Mouse (Mus musculus) large intestine, adult 2 months (tissue): ENCODE results near the gene Spin1. TPM values are rescaled to one million over a fixed set of nuclear protein-coding genes. Genes with fewer than 3 reads are reported as not detected.
"Not testable (repeated sequence)": the region's sequence is repeated elsewhere in the genome, so short reads cannot be mapped to it uniquely, and the experiment has no call there.

Source experiments
- DNase-seq: peaks from one replicate; pipeline ENCODE4 v3.0.0-alpha.2; 2012; ENCODE audit warnings: low read depth, low spot score
- WGBS: fragments of 180-500 bp; shearing (Covaris S2); methylation state at CpG from one replicate; pipeline ENCODE4 v1.1.7; 2018; 5-methylcytosine and 5-hydroxymethylcytosine counted together
- polyA plus RNA-seq: library from polyadenylated mRNA; depleted of rRNA; stranded (reverse); fragments of >200 nt; gene quantifications from 2 replicates; pipeline ENCODE4 v1.2.3, GENCODE M21; 2012; rRNA removed

Gene Spin1
- 17.6 and 20.2 TPM in 2 replicates for polyA plus RNA-seq

- DNase-seq, result peak; percentile 59
- under 1% methylated on average over 79 of the region's 85 CpGs for WGBS
Observed at GRCm38 (mm10) chr13:51100233-51101015, at the start of gene Spin1. Spin1 (plus strand) TSS chr13:51100880.

GRCm38 (mm10) chr13:51051016-51051415 is 49.7 kb upstream of the Spin1 start:
- DNase-seq, result no peak
- WGBS, result 84% methylated on average over 4 of the region's 4 CpGs

- 55% methylated on average over 3 of the region's 3 CpGs for WGBS
- DNase-seq, result no peak
Observed at GRCm38 (mm10) chr13:51052408-51052807, 48.3 kb upstream of the Spin1 start.

- no peak for DNase-seq
- 53% methylated on average over 6 of the region's 6 CpGs for WGBS
Observed at GRCm38 (mm10) chr13:51063024-51063423, 37.7 kb upstream of the Spin1 start.

- no peak for DNase-seq
- WGBS, result 90% methylated on average over 1 of the region's 1 CpGs
Observed at GRCm38 (mm10) chr13:51063721-51064120, 37.0 kb upstream of the Spin1 start.

- DNase-seq, result no peak
- 68% methylated on average over 3 of the region's 3 CpGs for WGBS
Observed at GRCm38 (mm10) chr13:51064429-51064828, 36.3 kb upstream of the Spin1 start.

GRCm38 (mm10) chr13:51071063-51071680 is 29.5 kb upstream of the Spin1 start:
- 40% methylated on average over 11 of the region's 11 CpGs for WGBS

GRCm38 (mm10) chr13:51071763-51072276 is 28.9 kb upstream of the Spin1 start:
- WGBS, result 22% methylated on average over 8 of the region's 8 CpGs
- DNase-seq, result no peak

More at GRCm38 (mm10) chr13:51071063-51071680, 29.5 kb upstream of the Spin1 start:
- DNase-seq, result no peak

- no peak for DNase-seq
- 56% methylated on average over 16 of the region's 16 CpGs for WGBS
Observed at GRCm38 (mm10) chr13:51072917-51073843, 27.5 kb upstream of the Spin1 start.

GRCm38 (mm10) chr13:51074081-51074680 is 26.5 kb upstream of the Spin1 start:
- 74% methylated on average over 6 of the region's 6 CpGs for WGBS
- DNase-seq, result no peak

GRCm38 (mm10) chr13:51076191-51076590 is 24.5 kb upstream of the Spin1 start:
- WGBS, result 94% methylated on average over 14 of the region's 14 CpGs
- not testable (repeated sequence) for DNase-seq

- 85% methylated on average over 1 of the region's 1 CpGs for WGBS
- DNase-seq, result not testable (repeated sequence)
Observed at GRCm38 (mm10) chr13:51078586-51078985, 22.1 kb upstream of the Spin1 start.

GRCm38 (mm10) chr13:51080801-51081200 is 19.9 kb upstream of the Spin1 start:
- no peak for DNase-seq
- 91% methylated on average over 2 of the region's 2 CpGs for WGBS

- DNase-seq, result no peak
Observed at GRCm38 (mm10) chr13:51084241-51084640, 16.4 kb upstream of the Spin1 start.

GRCm38 (mm10) chr13:51085941-51086340 is 14.7 kb upstream of the Spin1 start:
- no peak for DNase-seq
- WGBS, result 92% methylated on average over 11 of the region's 11 CpGs

GRCm38 (mm10) chr13:51087253-51087652 is 13.4 kb upstream of the Spin1 start:
- 94% methylated on average over 4 of the region's 4 CpGs for WGBS
- DNase-seq, result no peak

- 73% methylated on average over 4 of the region's 4 CpGs for WGBS
- DNase-seq, result no peak
Observed at GRCm38 (mm10) chr13:51088207-51088606, 12.5 kb upstream of the Spin1 start.

- 38% methylated on average over 4 of the region's 4 CpGs for WGBS
- DNase-seq, result no peak
Observed at GRCm38 (mm10) chr13:51089058-51089457, 11.6 kb upstream of the Spin1 start.

- no peak for DNase-seq
- WGBS, result 13% methylated on average over 5 of the region's 5 CpGs
Observed at GRCm38 (mm10) chr13:51090105-51090661, 10.5 kb upstream of the Spin1 start.
